Mouse (Mus musculus) spleen, adult 2 months (tissue): ENCODE measurements around the gene Spata5. TPM values are rescaled to one million over a fixed set of nuclear protein-coding genes. Genes with fewer than 3 reads are reported as not detected.

Experiments
- DNase-seq, 2 experiments: peaks; one replicate each; pipeline versions ENCODE4 v3.0.0 to v3.0.0-alpha.2; 2012 to 2021; ENCODE audit warnings: low spot score in 2 of 2, low read depth in 1 of 2
- H3K27ac ChIP-seq: fragments of 200-500 bp; 2 replicates; pipeline ENCODE4 v1.5.1; 2012; ENCODE audit warnings: low read length, inconsistent platforms; ENCODE audit not compliant: insufficient read depth
- H3K27me3 ChIP-seq: fragments of 200-500 bp; 2 replicates; pipeline ENCODE4 v1.6.1; 2012; ENCODE audit warnings: mild to moderate bottlenecking, moderate library complexity, low read length, inconsistent platforms; ENCODE audit not compliant: control insufficient read depth, insufficient read depth
- H3K36me3 ChIP-seq: fragments of 200-500 bp; 2 replicates; pipeline ENCODE4 v1.6.1; 2012; ENCODE audit warnings: mild to moderate bottlenecking, low read length, inconsistent platforms; ENCODE audit not compliant: control insufficient read depth, insufficient read depth
- H3K4me1 ChIP-seq: fragments of 200-500 bp; 2 replicates; pipeline ENCODE4 v1.6.1; 2011; ENCODE audit warnings: inconsistent platforms; ENCODE audit not compliant: control insufficient read depth, insufficient read depth, insufficient read length
- H3K4me3 ChIP-seq: fragments of 200-500 bp; 2 replicates; pipeline ENCODE4 v1.5.1; 2011; ENCODE audit warnings: mild to moderate bottlenecking, inconsistent platforms; ENCODE audit not compliant: insufficient read depth, insufficient read length; ENCODE audit errors: extremely low read depth
- CTCF ChIP-seq: fragments of 200-500 bp; IDR thresholded peaks from 2 replicates; pipeline ENCODE4 v1.5.1; 2011; ENCODE audit warnings: mild to moderate bottlenecking, inconsistent platforms; ENCODE audit not compliant: insufficient read depth, insufficient read length, insufficient replicate concordance; ENCODE audit errors: extremely low read depth
- POLR2A ChIP-seq: fragments of 200-500 bp; IDR thresholded peaks from 2 replicates; pipeline ENCODE4 v1.6.1; 2011; ENCODE audit warnings: low read depth, low read length, inconsistent platforms
- WGBS: fragments of 180-500 bp; shearing (Covaris S2); methylation state at CpG from one replicate; pipeline ENCODE4 v1.1.7; 2018; 5-methylcytosine and 5-hydroxymethylcytosine counted together
- polyA plus RNA-seq: library from polyadenylated mRNA; depleted of rRNA; stranded (reverse); fragments of >200 nt; gene quantifications from 2 replicates; pipeline ENCODE4 v1.2.3, GENCODE M21; 2012; rRNA removed

The Spata5 gene
- polyA plus RNA-seq, 1 experiment: 2.3 TPM

GRCm38 (mm10) chr3:37613722-37614121 lies 194.0 kb downstream of the Spata5 start:
- no peak for TF ChIP-seq CTCF
- WGBS: 24% methylated on average over 10 of the region's 10 CpGs
- H3K4me1 ChIP-seq: peaks cover 6% of the 10 kb centered on the region; the same call in 1 of the 2 replicates
- H3K27ac ChIP-seq: no peak overlapping the region
- no peak overlapping the region for H3K4me3 ChIP-seq
- no peaks in the 10 kb centered on the region for H3K27me3 ChIP-seq
- DNase-seq: no peak
- no peaks in the 10 kb centered on the region for H3K36me3 ChIP-seq

GRCm38 (mm10) chr3:37614878-37615650 lies 195.4 kb downstream of the Spata5 start:
- Histone ChIP-seq H3K36me3 (no peaks in the 10 kb centered on the region), H3K4me3 (no peak overlapping the region), H3K4me1 (peaks cover 6% of the 10 kb centered on the region; the same call in 1 of the 2 replicates), H3K27me3 (no peaks in the 10 kb centered on the region), H3K27ac (no peak overlapping the region)
- no peak for DNase-seq
- TF ChIP-seq POLR2A: no peak
- WGBS: 90% methylated on average over 10 of the region's 10 CpGs

- H3K36me3 ChIP-seq: no peaks in the 10 kb centered on the region
- peaks cover 6% of the 10 kb centered on the region; the same call in 1 of the 2 replicates for H3K4me1 ChIP-seq
- no peak for DNase-seq
- no peaks in the 10 kb centered on the region for H3K27me3 ChIP-seq
- WGBS: 36% methylated on average over 21 of the region's 21 CpGs
- TF ChIP-seq POLR2A (no peak), CTCF (no peak)
- H3K27ac ChIP-seq: no peak overlapping the region
- no peak overlapping the region; the same call in 1 of the 2 replicates for H3K4me3 ChIP-seq
Observed at GRCm38 (mm10) chr3:37616586-37617547, 197.2 kb downstream of the Spata5 start.

Other genes starting within 250 kb of the Spata5 start
- gene Il21, start 187.3 kb upstream of the Spata5 start, polyA plus RNA-seq: not detected in 2 replicates
- gene Bbs12, start 107.3 kb upstream of the Spata5 start, polyA plus RNA-seq: 0.52 and 0.54 TPM in 2 replicates
- gene Cetn4, start 107.2 kb upstream of the Spata5 start, polyA plus RNA-seq: 0.08 and 0.09 TPM in 2 replicates
- 0.92 and 1.2 TPM in 2 replicates for gene Fgf2, start 71.5 kb upstream of the Spata5 start, polyA plus RNA-seq
- gene Nudt6, start 315 bp downstream of the Spata5 start, polyA plus RNA-seq: 11.6 and 16.4 TPM in 2 replicates
- gene Spry1, start 220.1 kb downstream of the Spata5 start, polyA plus RNA-seq: 6.1 and 9.5 TPM in 2 replicates